Mouse (Mus musculus) heart, adult 9 months (tissue): ENCODE data around the gene Cldn11.

Source experiments
- DNase-seq, 2 experiments: peaks; one replicate each; pipeline ENCODE4 v3.0.0; 2022; ENCODE audit warnings: low spot score in 2 of 2

Cldn11 gene

DNA sequence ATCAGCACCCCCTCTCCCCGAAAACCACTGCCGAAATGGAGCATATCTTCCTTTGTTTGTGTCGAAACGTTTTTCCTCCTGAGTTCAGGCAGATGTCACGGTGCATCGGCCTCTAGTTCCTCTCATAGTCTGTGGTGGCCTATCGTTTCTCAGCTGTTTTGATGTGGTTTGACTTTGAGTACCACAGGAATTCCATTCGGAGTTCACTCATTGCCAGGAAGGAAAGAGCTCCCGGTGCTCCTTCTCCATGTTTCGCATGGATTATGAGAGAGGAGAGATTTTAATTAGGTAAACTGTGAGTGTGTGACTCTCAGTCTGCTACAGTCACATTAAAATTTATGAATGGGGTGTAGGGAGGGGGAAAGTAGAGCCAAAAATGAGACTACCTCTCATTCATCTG lies 10.3 kb downstream of the Cldn11 start:
- DNase-seq = no peak

DNA sequence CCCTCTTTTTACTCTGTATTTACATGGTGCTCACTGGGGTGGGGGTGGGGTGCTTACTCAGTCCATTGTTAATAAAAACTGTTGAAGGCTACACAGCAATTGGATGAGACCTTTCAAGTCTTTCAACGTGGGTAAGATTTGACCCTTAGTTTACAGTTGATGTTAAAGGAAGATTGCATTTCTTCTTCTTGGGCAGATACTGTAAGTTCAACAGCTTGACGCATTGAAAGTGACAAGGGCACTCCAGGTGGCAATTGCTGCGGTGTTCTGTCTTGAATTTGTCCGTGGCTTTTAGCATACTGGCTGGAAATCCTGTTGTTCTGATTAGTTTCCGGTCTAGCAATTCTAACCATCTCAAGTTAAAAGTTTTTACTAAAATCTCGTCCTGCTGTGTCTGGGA lies 11.6 kb downstream of the Cldn11 start:
- DNase-seq = no peak

DNA sequence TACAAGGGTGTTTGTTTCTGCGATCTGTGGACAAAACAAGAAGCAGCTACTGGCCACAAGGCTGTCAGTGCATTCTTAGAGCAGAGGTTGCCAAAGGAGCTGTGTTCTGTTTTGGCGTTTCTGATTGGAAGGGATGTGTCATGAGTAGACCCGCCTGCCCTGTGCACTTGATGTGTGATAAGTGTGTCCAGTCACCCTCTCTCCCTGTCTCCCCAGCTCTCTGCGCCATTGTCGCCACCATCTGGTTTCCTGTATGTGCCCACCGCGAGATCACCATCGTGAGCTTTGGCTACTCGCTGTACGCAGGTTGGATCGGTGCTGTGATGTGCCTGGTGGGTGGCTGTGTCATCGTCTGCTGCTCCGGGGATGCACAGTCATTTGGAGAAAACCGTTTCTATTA lies 13.1 kb downstream of the Cldn11 start:
- DNase-seq = no peak

DNA sequence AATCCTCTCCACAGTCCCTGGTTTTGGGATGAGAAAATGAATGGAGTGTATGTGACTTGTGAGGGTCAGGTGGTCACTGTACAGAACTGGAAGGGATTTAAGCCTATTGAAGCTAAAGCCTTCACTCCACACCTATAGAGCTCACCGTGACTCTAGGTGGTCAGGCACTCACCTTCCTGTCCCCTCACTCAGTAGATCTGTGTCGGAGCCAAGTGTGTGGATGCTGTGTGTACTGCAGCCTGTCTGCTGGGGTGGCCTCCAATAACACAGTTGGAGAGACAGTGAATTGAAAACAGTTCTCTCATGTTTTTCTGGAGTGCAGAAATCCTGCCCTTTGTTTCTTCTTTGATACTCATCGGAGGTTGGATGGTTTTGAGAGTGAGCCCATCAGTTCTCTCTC lies 16.1 kb downstream of the Cldn11 start:
- no peak for DNase-seq

DNA sequence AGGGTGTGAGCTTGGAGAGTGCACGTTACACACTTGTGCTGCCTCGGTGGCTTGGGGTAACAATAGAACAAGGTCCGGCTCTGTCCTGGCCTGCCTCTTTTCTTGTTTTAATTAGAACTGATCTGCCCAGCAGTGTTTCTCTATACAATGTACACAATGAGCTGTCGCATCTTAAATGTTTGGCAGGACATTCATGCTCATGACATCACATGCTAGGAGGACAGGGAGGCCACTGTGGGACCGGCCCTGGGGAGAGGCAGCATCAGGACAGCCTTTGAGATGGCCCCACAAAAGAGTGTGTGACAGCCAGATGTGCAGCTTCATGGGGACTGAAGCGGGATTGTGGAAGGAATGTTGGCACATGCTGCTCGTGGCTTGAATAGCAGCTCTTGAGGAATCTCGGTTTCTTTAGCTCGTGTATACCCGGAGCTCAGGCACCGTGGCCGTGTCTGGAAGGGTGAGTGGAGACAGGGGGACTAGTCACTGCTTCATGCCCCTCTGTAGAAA lies 16.7 kb downstream of the Cldn11 start:
- no peak for DNase-seq

DNA sequence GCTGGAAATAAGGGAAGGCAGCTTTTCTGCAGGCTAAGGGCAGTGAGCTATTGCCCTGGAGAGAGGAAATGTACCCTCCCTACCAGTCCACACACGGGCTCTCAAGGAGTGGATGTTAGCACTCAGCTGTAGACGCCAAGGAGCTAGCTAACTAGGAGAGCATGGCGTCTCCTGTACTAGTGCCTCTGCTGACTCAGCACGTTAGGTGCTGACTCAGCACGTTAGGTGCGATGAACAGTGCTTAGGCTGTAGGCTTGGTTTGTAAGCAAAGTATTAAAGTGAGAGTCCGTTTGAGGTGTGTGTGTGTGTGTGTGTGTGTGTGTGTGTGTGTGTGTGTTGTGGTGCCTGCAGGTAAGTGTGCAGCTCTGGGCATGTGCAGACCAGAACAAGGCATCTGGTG lies 40.6 kb downstream of the Cldn11 start:
- no peak for DNase-seq

DNA sequence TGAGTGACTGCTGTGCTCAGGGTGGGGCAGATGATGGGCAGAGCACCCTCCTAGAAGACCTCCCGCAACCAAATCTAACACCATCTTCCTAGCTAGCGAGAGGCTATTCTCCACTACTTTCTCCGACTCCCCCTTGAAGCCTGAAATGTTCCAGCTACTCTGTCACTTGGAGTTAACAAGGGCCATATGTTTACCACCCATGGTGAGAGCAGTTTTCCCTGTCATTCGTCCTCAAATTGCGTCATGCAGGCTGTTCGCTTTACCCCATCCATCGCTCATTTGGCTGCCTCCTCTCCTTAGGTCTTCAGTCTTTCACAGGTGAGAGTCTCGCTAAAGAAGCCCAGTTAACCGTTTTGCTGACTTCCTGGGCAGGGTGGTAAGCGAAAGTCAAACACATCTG lies 41.7 kb downstream of the Cldn11 start:
- DNase-seq = no peak

DNA sequence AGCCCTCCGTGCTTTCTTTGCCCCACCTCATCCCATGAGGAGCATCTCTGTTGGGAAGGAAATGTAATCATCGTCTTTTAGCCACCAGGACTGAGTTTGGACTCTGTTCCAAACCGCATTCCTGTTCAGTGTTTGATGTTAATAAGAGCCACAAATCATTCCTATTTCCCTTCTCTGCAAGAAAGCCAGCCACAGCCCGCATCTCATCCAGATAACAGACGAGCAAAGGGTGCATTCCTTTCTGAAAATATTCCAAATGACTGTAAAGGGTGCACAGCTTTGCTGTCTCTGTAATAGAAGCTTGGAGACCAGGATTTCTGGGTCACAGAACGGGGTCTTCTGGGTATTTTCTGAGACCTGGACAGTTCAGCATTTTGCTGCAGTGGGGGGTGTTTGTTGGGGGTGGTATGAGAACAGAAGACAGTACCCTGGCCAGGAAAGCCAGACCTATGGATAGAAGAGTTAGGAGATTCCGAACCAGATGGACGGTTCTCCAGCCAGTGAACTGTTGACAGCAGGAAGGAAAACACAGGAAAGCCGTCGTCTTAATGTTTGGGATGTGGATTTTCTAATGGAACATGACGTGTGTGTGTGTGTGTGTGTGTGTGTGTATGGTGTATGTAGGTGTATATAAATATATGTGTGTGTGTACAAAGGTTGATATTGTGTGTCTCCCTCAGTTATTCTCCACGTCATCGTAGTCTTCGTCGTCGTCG lies 49.6 kb downstream of the Cldn11 start:
- DNase-seq = no peak

DNA sequence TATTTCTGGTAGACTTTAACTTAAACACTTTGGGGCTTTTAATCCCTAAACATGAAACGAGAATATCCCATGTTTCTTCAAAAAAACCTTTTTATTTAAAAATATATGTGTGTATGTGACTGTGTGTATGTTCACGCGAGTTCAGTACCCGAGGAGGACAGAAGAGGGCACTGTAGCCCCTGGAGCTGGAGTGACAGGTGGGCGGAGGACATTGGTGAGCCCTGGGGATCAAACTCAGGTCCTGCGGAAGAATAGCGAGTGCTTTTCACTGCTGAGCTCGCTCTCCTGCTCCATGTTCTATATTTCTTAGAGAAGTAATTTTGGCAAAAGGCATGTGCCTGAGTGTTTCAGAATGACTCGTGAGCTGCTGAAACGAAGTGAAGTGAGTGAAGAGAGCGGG lies 54.2 kb downstream of the Cldn11 start:
- no peak for DNase-seq

DNA sequence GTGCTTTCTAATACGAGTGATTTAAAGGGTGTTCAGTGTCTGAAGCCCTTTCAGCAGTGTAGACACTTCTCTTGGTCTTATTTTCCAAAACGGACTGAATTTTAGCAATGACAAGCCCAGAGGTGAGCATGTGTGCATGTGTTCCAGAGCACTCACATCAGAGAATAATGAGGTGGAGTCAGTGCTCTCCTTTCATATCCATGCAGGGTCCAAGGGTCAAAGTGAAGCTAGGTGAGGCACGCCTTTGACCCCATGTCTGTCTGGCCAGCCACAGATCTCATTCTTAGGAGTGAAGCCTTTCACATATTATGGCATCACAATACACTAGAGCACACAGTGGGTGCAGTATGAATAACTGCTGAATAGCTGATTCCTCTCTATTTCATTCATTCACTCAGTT lies 55.4 kb downstream of the Cldn11 start:
- DNase-seq = no peak

DNA sequence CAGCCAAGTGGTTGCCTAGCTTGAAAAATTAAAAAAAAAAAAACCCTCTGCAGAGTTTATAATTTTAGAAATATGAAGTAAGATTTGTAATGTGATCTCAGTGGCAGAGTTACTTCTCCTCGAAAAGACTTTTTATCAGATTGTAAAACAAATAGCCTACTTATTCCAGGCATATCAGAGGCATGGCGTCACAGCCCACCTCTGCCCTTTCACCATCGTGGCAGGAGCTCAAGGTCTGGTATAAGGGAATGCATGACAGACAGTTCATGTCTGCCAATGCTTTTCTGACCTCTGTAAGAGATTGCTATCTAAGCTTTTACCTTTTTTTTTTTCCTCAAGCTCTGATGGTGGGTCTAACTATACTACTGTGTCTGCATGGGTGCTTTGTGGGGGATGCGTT lies 58.3 kb downstream of the Cldn11 start:
- DNase-seq = no peak

DNA sequence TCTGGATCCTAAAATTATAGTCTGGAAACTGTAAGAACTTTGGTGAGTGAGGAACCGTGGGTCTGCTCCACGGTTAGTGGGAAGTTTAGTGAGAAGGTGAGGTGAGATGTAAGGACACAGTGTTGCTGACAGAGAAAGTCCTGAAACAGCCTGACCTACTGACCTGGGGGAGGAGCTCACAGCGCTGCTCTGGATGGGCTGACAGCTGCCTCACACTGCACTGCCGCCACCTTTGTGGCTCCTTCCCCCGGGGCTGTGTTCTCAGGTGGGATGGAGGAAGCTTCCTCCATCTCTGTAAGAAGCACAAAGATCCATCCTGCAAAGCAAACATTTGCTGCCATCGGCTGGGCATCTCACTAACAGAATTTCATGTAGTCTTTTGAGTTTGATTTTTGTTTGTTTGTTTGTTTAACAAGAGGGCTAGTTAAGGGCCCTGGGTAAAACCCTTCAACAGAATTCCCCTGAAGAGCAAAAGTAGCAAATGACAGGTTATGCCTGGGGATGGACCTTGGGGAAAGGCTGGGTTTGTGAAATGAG lies 58.8 kb downstream of the Cldn11 start:
- no peak for DNase-seq

DNA sequence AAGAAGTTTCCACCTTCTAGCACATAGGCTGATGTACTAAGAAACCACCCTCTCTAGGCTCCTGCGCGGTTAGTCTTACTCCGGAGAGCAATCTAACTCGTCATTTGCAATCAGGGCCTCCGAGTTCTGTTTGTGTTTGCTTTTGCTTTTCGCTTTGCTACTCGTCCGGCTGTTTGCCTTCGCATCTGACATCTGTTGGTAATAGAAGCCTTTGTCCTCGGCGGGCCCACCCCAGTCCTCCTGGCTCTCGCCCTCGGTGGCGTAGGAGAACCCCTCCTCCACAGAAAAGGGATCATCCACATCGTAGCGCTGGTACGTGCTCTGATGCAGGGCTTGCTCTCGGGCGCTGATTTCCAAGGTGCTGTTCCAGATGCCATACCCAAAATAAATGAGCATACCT lies 59.3 kb downstream of the Cldn11 start:
- no peak for DNase-seq

DNA sequence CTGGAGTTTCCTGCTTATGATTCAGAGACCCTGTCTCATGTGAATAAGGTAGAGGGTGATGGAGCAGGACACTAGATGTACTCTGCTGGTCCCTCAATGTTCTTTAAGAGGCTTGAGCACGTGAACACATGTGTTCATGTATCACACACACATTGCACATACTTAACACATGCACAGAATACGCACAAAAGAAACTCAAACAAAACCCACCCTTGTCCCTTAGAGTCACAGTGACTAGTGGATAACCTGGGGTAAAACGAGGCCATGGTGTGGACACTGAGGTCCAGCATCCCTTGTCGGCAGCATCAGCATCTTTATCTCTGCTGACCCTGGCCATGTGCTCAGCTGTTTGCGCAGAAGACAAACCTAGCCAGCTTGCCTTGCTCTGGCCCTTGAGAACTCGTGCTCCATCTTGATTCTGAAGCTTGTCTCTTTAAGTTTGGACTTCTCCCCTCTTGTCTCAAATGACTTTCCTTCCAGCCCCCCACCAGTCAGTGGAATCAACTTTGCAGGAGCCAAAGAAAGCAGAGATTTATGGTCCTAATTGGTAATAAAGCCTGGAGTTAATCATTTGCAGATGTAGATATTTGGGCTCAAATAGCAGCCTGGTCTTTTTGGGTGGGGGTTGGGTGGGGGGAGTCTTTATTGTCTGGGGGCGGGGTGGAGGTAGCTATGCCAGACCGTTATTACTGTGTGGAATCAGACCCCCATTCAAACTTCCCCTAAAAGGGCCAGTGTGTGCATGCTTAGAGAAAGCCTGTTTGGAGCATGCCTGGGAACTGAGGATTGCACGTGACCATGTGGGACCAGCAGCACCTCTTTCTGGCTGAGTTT lies 62.7 kb downstream of the Cldn11 start:
- no peak for DNase-seq

DNA sequence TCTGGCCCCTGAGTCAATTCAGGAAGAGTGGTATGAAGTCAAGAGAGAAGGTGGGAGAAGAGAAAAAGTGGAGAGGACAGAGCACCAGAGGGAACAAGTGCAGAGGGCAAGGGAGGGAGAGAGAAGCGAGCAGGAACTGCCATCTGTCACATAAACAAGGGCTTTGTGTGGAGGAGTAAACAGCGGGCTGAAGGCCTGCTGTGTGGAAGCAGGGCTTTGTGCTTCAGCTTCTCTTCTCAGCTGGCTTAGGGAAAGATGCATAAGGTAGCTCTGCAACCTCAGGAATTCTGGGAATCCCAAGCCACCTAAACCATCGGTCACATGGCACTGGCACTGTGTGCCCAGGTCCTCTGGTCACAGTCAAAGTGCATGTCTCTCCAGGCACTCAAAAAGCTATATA lies 64.1 kb downstream of the Cldn11 start:
- no peak for DNase-seq
